Mouse (Mus musculus) forebrain, embryonic 13.5 days (tissue): ENCODE measurements around the gene Hist1h4a. TPM values are rescaled to one million over a fixed set of nuclear protein-coding genes. Genes with fewer than 3 reads are reported as not detected.

Experiments used
- ATAC-seq: fragments of 200-750 bp; cut with Nextera tagmentation; 2 replicates; pipeline ENCODE4 v1.8.0; 2017
- H3K27ac ChIP-seq: fragments of 300-500 bp; sonication (generic); 2 replicates; pipeline ENCODE4 v1.5.1; 2015; ENCODE audit warnings: inconsistent platforms, mild to moderate bottlenecking, moderate library complexity
- H3K27me3 ChIP-seq: fragments of 300-500 bp; sonication (generic); 2 replicates; pipeline ENCODE4 v1.6.1; 2015; ENCODE audit warnings: mild to moderate bottlenecking, inconsistent platforms
- H3K36me3 ChIP-seq: fragments of 300-500 bp; sonication (generic); 2 replicates; pipeline ENCODE4 v1.6.1; 2015; ENCODE audit warnings: mild to moderate bottlenecking, inconsistent platforms; ENCODE audit not compliant: poor library complexity, severe bottlenecking
- H3K4me1 ChIP-seq: fragments of 300-500 bp; sonication (generic); 2 replicates; pipeline ENCODE4 v1.6.1; 2015; ENCODE audit warnings: inconsistent platforms
- H3K4me2 ChIP-seq: fragments of 300-500 bp; sonication (generic); 2 replicates; pipeline ENCODE4 v1.6.1; 2015; ENCODE audit warnings: inconsistent platforms, mild to moderate bottlenecking, moderate library complexity
- H3K4me3 ChIP-seq: fragments of 300-500 bp; sonication (generic); 2 replicates; pipeline ENCODE4 v1.5.1; 2015; ENCODE audit warnings: mild to moderate bottlenecking, inconsistent platforms
- H3K9ac ChIP-seq: fragments of 300-500 bp; sonication (generic); 2 replicates; pipeline ENCODE4 v1.6.1; 2015; ENCODE audit warnings: mild to moderate bottlenecking, inconsistent platforms
- H3K9me3 ChIP-seq: fragments of 300-500 bp; sonication (generic); replicated peaks from 2 replicates; pipeline ENCODE4 v1.6.1; 2016; ENCODE audit warnings: inconsistent platforms
- WGBS: fragments of 180-500 bp; shearing (Covaris S2); methylation state at CpG from one replicate; pipeline ENCODE4 v1.1.7; 2015; 5-methylcytosine and 5-hydroxymethylcytosine counted together
- microRNA-seq: library from miRNA; unstranded; fragments of <30 nt; microRNA quantifications from one replicate; pipeline ENCODE4, GENCODE M21; 2016
- polyA plus RNA-seq: library from polyadenylated mRNA; unstranded; fragments of >200 nt; fragmentation: Nextera tagmentation; extraction: Ambion mirVana; gene quantifications from 2 replicates; pipeline ENCODE4 v1.2.1, GENCODE M21; 2015

The Hist1h4a gene
- polyA plus RNA-seq, 1 experiment from 2014 or later = 1.1 TPM

- Histone ChIP-seq H3K27ac (no peak overlapping the region), H3K9ac (no peak overlapping the region), H3K36me3 (no peaks in the 10 kb centered on the region), H3K4me3 (no peak overlapping the region), H3K27me3 (no peaks in the 10 kb centered on the region), H3K9me3 (no peaks in the 10 kb centered on the region), H3K4me1 (no peaks in the 10 kb centered on the region), H3K4me2 (no peak overlapping the region)
- WGBS = 83% methylated on average over 5 of the region's 5 CpGs
- ATAC-seq = no peak
Measured at GRCm38 (mm10) chr13:23716261-23717042, 44.6 kb downstream of the Hist1h4a start.

Small RNA genes lying within 50 kb of the gene (microRNA-seq; reads per million reads assigned to microRNA genes)
- gene Gm44314 (not detected), gene Gm44484 (not detected)

Other genes starting within 250 kb of the Hist1h4a start
- 5.2 and 6.4 TPM in 2 replicates for gene Hist1h4h, start 230.2 kb downstream of the Hist1h4a start, polyA plus RNA-seq
- 9.5 and 10.0 TPM in 2 replicates for gene Hist1h2af, start 227.3 kb downstream of the Hist1h4a start, polyA plus RNA-seq
- gene Hist1h3g, start 225.8 kb downstream of the Hist1h4a start, polyA plus RNA-seq = 10.0 and 11.6 TPM in 2 replicates
- gene Hist1h2bh, start 217.8 kb downstream of the Hist1h4a start, polyA plus RNA-seq = 0.76 and 0.97 TPM in 2 replicates
- 1.2 and 1.3 TPM in 2 replicates for gene Hist1h3f, start 217.2 kb downstream of the Hist1h4a start, polyA plus RNA-seq
- gene Hist1h4f, start 209.6 kb downstream of the Hist1h4a start, polyA plus RNA-seq = 1.6 and 2.2 TPM in 2 replicates
- gene Hist1h1d, start 208.0 kb downstream of the Hist1h4a start, polyA plus RNA-seq = 0.54 and 0.68 TPM in 2 replicates
- gene Hist1h3e, start 198.9 kb downstream of the Hist1h4a start, polyA plus RNA-seq = 4.6 and 6.9 TPM in 2 replicates
- gene Hist1h2ae, start 190.0 kb downstream of the Hist1h4a start, polyA plus RNA-seq = 120 and 139 TPM in 2 replicates
- 8.9 and 11.5 TPM in 2 replicates for gene Hist1h2bg, start 189.8 kb downstream of the Hist1h4a start, polyA plus RNA-seq
- gene Hist1h2bf, start 187.0 kb downstream of the Hist1h4a start, polyA plus RNA-seq = 10.3 and 11.2 TPM in 2 replicates
- 3.8 and 4.8 TPM in 2 replicates for gene Hist1h2ad, start 186.8 kb downstream of the Hist1h4a start, polyA plus RNA-seq
- 8.8 TPM in 2 replicates for gene Hist1h3d, start 185.5 kb downstream of the Hist1h4a start, polyA plus RNA-seq
- 160 and 172 TPM in 2 replicates for gene Hist1h4d, start 179.6 kb downstream of the Hist1h4a start, polyA plus RNA-seq
- 2.6 and 2.9 TPM in 2 replicates for gene Hist1h2be, start 140.1 kb downstream of the Hist1h4a start, polyA plus RNA-seq
- gene Hist1h1e, start 138.7 kb downstream of the Hist1h4a start, polyA plus RNA-seq = 25.7 and 29.7 TPM in 2 replicates
- gene Hist1h2ac, start 77.3 kb downstream of the Hist1h4a start, polyA plus RNA-seq = 1.0 and 1.3 TPM in 2 replicates
- gene Hist1h2bc, start 77.0 kb downstream of the Hist1h4a start, polyA plus RNA-seq = 34.1 and 41.4 TPM in 2 replicates
- not detected in 2 replicates for gene Hist1h1t, start 65.4 kb downstream of the Hist1h4a start, polyA plus RNA-seq
- 6.5 and 7.9 TPM in 2 replicates for gene Hist1h4c, start 62.8 kb downstream of the Hist1h4a start, polyA plus RNA-seq
- gene Hfe, start 50.4 kb downstream of the Hist1h4a start, polyA plus RNA-seq = 2.2 and 2.8 TPM in 2 replicates
- 17.8 and 20.5 TPM in 2 replicates for gene Hist1h1c, start 22.4 kb downstream of the Hist1h4a start, polyA plus RNA-seq
- gene Hist1h3c, start 15.6 kb downstream of the Hist1h4a start, polyA plus RNA-seq = 8.8 and 10.8 TPM in 2 replicates
- 3.0 and 5.5 TPM in 2 replicates for gene Hist1h2bb, start 14.5 kb downstream of the Hist1h4a start, polyA plus RNA-seq
- 58.6 and 70.5 TPM in 2 replicates for gene Hist1h2ab, start 10.1 kb downstream of the Hist1h4a start, polyA plus RNA-seq
- 17.0 and 19.6 TPM in 2 replicates for gene Hist1h3b, start 9.0 kb downstream of the Hist1h4a start, polyA plus RNA-seq
- gene Hist1h4b, start 4.2 kb downstream of the Hist1h4a start, polyA plus RNA-seq = 5.7 and 6.1 TPM in 2 replicates
- 6.3 and 7.2 TPM in 2 replicates for gene Hist1h3a, start 1.2 kb upstream of the Hist1h4a start, polyA plus RNA-seq
- gene Hist1h1a, start 2.4 kb upstream of the Hist1h4a start, polyA plus RNA-seq = 4.6 and 6.0 TPM in 2 replicates
- 0.08 TPM in 1 of 2 replicates, not detected in the other for gene Trim38, start 8.7 kb upstream of the Hist1h4a start, polyA plus RNA-seq
- not detected in 2 replicates for gene Slc17a2, start 45.8 kb upstream of the Hist1h4a start, polyA plus RNA-seq
- gene Slc17a3, start 78.2 kb upstream of the Hist1h4a start, polyA plus RNA-seq = not detected in 2 replicates
- gene Slc17a1, start 106.5 kb upstream of the Hist1h4a start, polyA plus RNA-seq = not detected in 2 replicates
- not detected in 2 replicates for gene Slc17a4, start 153.8 kb upstream of the Hist1h4a start, polyA plus RNA-seq
- gene Hist1h2ba, start 172.9 kb upstream of the Hist1h4a start, polyA plus RNA-seq = not detected in 2 replicates
- gene Hist1h2aa, start 173.2 kb upstream of the Hist1h4a start, polyA plus RNA-seq = not detected in 2 replicates
- 2.1 and 2.6 TPM in 2 replicates for gene Scgn, start 230.0 kb upstream of the Hist1h4a start, polyA plus RNA-seq